Mouse (Mus musculus) lung, embryonic 15.5 days (tissue): ENCODE data around the gene Slc5a8. TPM values are rescaled to one million over a fixed set of nuclear protein-coding genes. Genes with fewer than 3 reads are reported as not detected.

Experiments
- polyA plus RNA-seq: library from polyadenylated mRNA; unstranded; fragments of >200 nt; fragmentation: Nextera tagmentation; extraction: Ambion mirVana; gene quantifications from 2 replicates; pipeline ENCODE4 v1.2.1, GENCODE M21; 2015

Slc5a8 gene
- polyA plus RNA-seq, 1 experiment from 2014 or later, result 0.11 TPM

Other genes with a start within 250 kb of the Slc5a8 start
- 0.18 and 0.81 TPM in 2 replicates for gene Spic, start 201.0 kb upstream of the Slc5a8 start, polyA plus RNA-seq
- gene Arl1, start 155.1 kb upstream of the Slc5a8 start, polyA plus RNA-seq, result 204 and 207 TPM in 2 replicates
- 13.5 and 15.6 TPM in 2 replicates for gene Utp20, start 59.2 kb upstream of the Slc5a8 start, polyA plus RNA-seq